Mouse (Mus musculus): ENCODE measurements around the gene Kdm4d.

DNA sequence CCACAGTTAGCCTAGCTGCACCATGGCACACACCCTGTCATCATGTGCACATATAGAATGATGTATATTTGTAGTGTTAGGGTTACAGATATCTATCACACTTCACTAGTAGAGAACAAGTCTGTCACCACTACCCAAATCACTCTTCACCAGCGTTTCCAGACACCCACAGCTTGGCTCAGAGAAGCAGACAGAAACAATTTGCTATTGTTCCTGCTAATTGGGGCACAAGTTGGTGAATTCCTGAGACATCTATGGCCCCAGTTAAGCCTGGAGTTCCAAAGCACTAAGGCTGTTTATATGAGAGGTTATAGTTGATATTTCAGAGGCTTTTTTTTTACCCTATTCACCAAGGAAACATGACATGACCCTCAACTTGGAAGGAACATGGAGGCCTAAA, 17.0 kb upstream of the Kdm4d start:
- TF ChIP-seq CTCF (IDR thresholded peaks at IDR 0.05; ENCODE audit: borderline replicate concordance, control insufficient read depth, extremely low read depth, insufficient read depth, low read length, poor library complexity) (no peak), POLR2A (IDR thresholded peaks at IDR 0.05; ENCODE audit: control insufficient read depth, extremely low read depth, insufficient read depth, low read length, poor library complexity) (no peak)
